Mouse (Mus musculus): ENCODE data around the gene Itih5. TPM values are rescaled to one million over a fixed set of nuclear protein-coding genes. Genes with fewer than 3 reads are reported as not detected.
A peak's percentile ranks its signal among the peaks of the same experiment; 100 is the strongest.

The Itih5 gene
- polyA plus RNA-seq, 1 experiment from 2014 or later, result not detected

- DNase-seq (ENCODE audit: low read depth, low spot score) (no peak), ATAC-seq (no peak)
- POLR2A ChIA-PET, result no interaction called here
- TF ChIP-seq CTCF (IDR thresholded peaks at IDR 0.05), result no peak
- CTCF ChIA-PET, result no interaction called here
- in situ Hi-C loops (cut with MboI; ENCODE audit: low pct_unique_long_range_greater_than_20kb), result no loop called here
- H3K27me3 ChIP-seq, result peaks cover under 1% of the 10 kb centered on the region
Observed at GRCm38 (mm10) chr2:10167283-10167682, 13.9 kb downstream of the Itih5 start.

GRCm38 (mm10) chr2:10168016-10168415, 14.6 kb downstream of the Itih5 start:
- POLR2A ChIA-PET, result no interaction called here
- ATAC-seq, result no peak
- TF ChIP-seq CTCF (IDR thresholded peaks at IDR 0.05), result no peak
- CTCF ChIA-PET, result no interaction called here
- DNase-seq (ENCODE audit: low read depth, low spot score), result no peak
- in situ Hi-C loops (cut with MboI; ENCODE audit: low pct_unique_long_range_greater_than_20kb), result no loop called here
- H3K27me3 ChIP-seq, result peaks cover 3% of the 10 kb centered on the region

- in situ Hi-C loops (cut with MboI; ENCODE audit: low pct_unique_long_range_greater_than_20kb), result no loop called here
- no peak for TF ChIP-seq CTCF (IDR thresholded peaks at IDR 0.05)
- ChIA-PET POLR2A (no interaction called here), CTCF (no interaction called here)
- peaks cover 3% of the 10 kb centered on the region for H3K27me3 ChIP-seq
- ATAC-seq (no peak), DNase-seq (ENCODE audit: low read depth, low spot score) (no peak)
Observed at GRCm38 (mm10) chr2:10169991-10170390, 16.6 kb downstream of the Itih5 start.

- peaks cover 2% of the 10 kb centered on the region for H3K27me3 ChIP-seq
- no peak for TF ChIP-seq CTCF (IDR thresholded peaks at IDR 0.05)
- no peak for DNase-seq (ENCODE audit: low read depth, low spot score)
- ChIA-PET CTCF (no interaction called here), POLR2A (no interaction called here)
- ATAC-seq, result no peak
- in situ Hi-C loops (cut with MboI; ENCODE audit: low pct_unique_long_range_greater_than_20kb), result no loop called here
Observed at GRCm38 (mm10) chr2:10193553-10193952, 40.2 kb downstream of the Itih5 start.

- in situ Hi-C loops (cut with MboI; ENCODE audit: low pct_unique_long_range_greater_than_20kb), result no loop called here
- no peak for DNase-seq (ENCODE audit: low read depth, low spot score)
- H3K27me3 ChIP-seq, result peaks cover 2% of the 10 kb centered on the region
- ChIA-PET CTCF (no interaction called here), POLR2A (no interaction called here)
- no peak for ATAC-seq
- TF ChIP-seq CTCF (IDR thresholded peaks at IDR 0.05), result peak; percentile 22
Observed at GRCm38 (mm10) chr2:10195162-10195561, 41.8 kb downstream of the Itih5 start.

- POLR2A ChIA-PET, result no interaction called here
- H3K27me3 ChIP-seq, result no peaks in the 10 kb centered on the region
- DNase-seq (ENCODE audit: low read depth, low spot score) (peak; percentile 24), ATAC-seq (peak; percentile 74)
- in situ Hi-C loops (cut with MboI; ENCODE audit: low pct_unique_long_range_greater_than_20kb), result no loop called here
- TF ChIP-seq CTCF (IDR thresholded peaks at IDR 0.05), result no peak
- CTCF ChIA-PET, result interaction anchor here (1.4 to 1.9 kb wide), 2 partner anchors 11 to 31 kb away, joined by 3 to 5 read pairs; no protein-coding TSS in a partner anchor
Observed at GRCm38 (mm10) chr2:10199326-10199725, 46.0 kb downstream of the Itih5 start.

- ATAC-seq (no peak), DNase-seq (ENCODE audit: low read depth, low spot score) (no peak)
- no peaks in the 10 kb centered on the region for H3K27me3 ChIP-seq
- TF ChIP-seq CTCF (IDR thresholded peaks at IDR 0.05), result no peak
- ChIA-PET CTCF (no interaction called here), POLR2A (no interaction called here)
- in situ Hi-C loops (cut with MboI; ENCODE audit: low pct_unique_long_range_greater_than_20kb), result no loop called here
Observed at GRCm38 (mm10) chr2:10200736-10201285, 47.4 kb downstream of the Itih5 start.

- ChIA-PET CTCF (no interaction called here), POLR2A (no interaction called here)
- DNase-seq (ENCODE audit: low read depth, low spot score) (no peak), ATAC-seq (no peak)
- in situ Hi-C loops (cut with MboI; ENCODE audit: low pct_unique_long_range_greater_than_20kb), result no loop called here
- H3K27me3 ChIP-seq, result peaks cover 2% of the 10 kb centered on the region
- no peak for TF ChIP-seq CTCF (IDR thresholded peaks at IDR 0.05)
Observed at GRCm38 (mm10) chr2:10204301-10204700, 50.9 kb downstream of the Itih5 start.

- no peaks in the 10 kb centered on the region for H3K27me3 ChIP-seq
- TF ChIP-seq CTCF (IDR thresholded peaks at IDR 0.05), result no peak
- ChIA-PET CTCF (no interaction called here), POLR2A (no interaction called here)
- DNase-seq (ENCODE audit: low read depth, low spot score), result no peak
- in situ Hi-C loops (cut with MboI; ENCODE audit: low pct_unique_long_range_greater_than_20kb), result no loop called here
- no peak for ATAC-seq
Observed at GRCm38 (mm10) chr2:10213468-10213867, 60.1 kb downstream of the Itih5 start.

GRCm38 (mm10) chr2:10215876-10216565, 62.6 kb downstream of the Itih5 start:
- no peaks in the 10 kb centered on the region for H3K27me3 ChIP-seq
- no peak for ATAC-seq

GRCm38 (mm10) chr2:10216566-10217247, 63.3 kb downstream of the Itih5 start:
- POLR2A ChIA-PET, result no interaction called here
- H3K27me3 ChIP-seq, result no peaks in the 10 kb centered on the region
- no peak for TF ChIP-seq CTCF (IDR thresholded peaks at IDR 0.05)
- ATAC-seq (no peak), DNase-seq (ENCODE audit: low read depth, low spot score) (no peak)
- CTCF ChIA-PET, result no interaction called here
- in situ Hi-C loops (cut with MboI; ENCODE audit: low pct_unique_long_range_greater_than_20kb), result no loop called here

More at GRCm38 (mm10) chr2:10215876-10216565, 62.6 kb downstream of the Itih5 start:
- no peak for DNase-seq (ENCODE audit: low read depth, low spot score)
- ChIA-PET POLR2A (no interaction called here), CTCF (no interaction called here)
- TF ChIP-seq CTCF (IDR thresholded peaks at IDR 0.05), result no peak
- in situ Hi-C loops (cut with MboI; ENCODE audit: low pct_unique_long_range_greater_than_20kb), result no loop called here

All from Patski (cell line).